Comparison of ENCODE assay signal across 31 mouse cellular contexts in the genomic region with DNA sequence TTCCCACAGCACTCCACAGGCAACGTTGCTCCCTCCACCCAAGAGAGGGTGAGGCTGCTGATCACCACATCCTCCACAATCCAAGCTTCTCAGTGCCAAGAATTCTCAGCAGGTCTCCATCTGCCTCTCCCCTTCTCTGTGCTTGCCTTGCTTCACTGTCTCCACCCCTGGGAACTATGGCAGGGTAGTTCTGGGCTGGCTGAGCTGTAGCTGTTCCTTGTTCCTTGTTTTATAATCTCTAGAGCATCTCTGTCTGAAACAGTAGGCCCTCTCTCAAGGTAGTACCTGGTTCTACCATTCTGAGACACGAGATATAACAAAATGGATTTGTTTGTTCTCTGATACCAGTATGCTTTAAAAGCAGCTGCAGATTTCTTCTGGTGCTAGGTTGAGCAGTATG. TPM values are rescaled to one million over a fixed set of nuclear protein-coding genes. Genes with fewer than 3 reads are reported as not detected.
"Had no signal": no experiment of that assay in that cellular context is flagged by ENCODE, and none has a peak within 500 bp of the region (broad histone marks: within the 10 kb centered on the region; RNA-seq: fewer than 3 reads in every experiment).

No protein-coding gene starts in this region.

- H3K4me2 ChIP-seq: limb, embryonic 12.5 days; limb, embryonic 13.5 days; limb, embryonic 15.5 days; liver, embryonic 11.5 days; liver, embryonic 12.5 days; liver, embryonic 13.5 days; liver, embryonic 15.5 days; lung, embryonic 14.5 days; lung, embryonic 15.5 days; midbrain, embryonic 11.5 days; midbrain, embryonic 12.5 days; midbrain, embryonic 13.5 days; midbrain, embryonic 15.5 days had no signal

- H3K4me3 ChIP-seq: limb, embryonic 10.5 days; limb, embryonic 12.5 days; limb, embryonic 13.5 days; limb, embryonic 15.5 days; liver, embryonic 12.5 days; liver, embryonic 13.5 days; liver, embryonic 15.5 days; lung, embryonic 15.5 days; megakaryocyte, embryonic 14.5 days; midbrain, embryonic 10.5 days; midbrain, embryonic 12.5 days; midbrain, embryonic 13.5 days; midbrain, embryonic 15.5 days; myocyte had no signal

- H3K4me1 ChIP-seq: limb, embryonic 10.5 days; limb, embryonic 12.5 days; limb, embryonic 13.5 days; limb, embryonic 15.5 days; liver, embryonic 12.5 days; liver, embryonic 13.5 days; liver, embryonic 15.5 days; lung, embryonic 15.5 days; megakaryocyte, embryonic 14.5 days; midbrain, embryonic 10.5 days; midbrain, embryonic 12.5 days; midbrain, embryonic 13.5 days; midbrain, embryonic 15.5 days had no signal

- DNase-seq: left cerebral cortex, postnatal 4 days; liver; liver, embryonic 13.5 days; liver, postnatal 0 days; lung, adult 18-20 months; lung, adult 2 months; lung, embryonic 14.5 days; lung, postnatal 10 days; lung, postnatal 14 days; lung, postnatal 36 days; lung, postnatal 4 days; midbrain, embryonic 14.5 days had no signal

- H3K27me3 ChIP-seq: limb, embryonic 12.5 days; limb, embryonic 13.5 days; limb, embryonic 15.5 days; liver, embryonic 12.5 days; liver, embryonic 13.5 days; liver, embryonic 15.5 days; lung, embryonic 15.5 days; megakaryocyte, embryonic 14.5 days; midbrain, embryonic 12.5 days; midbrain, embryonic 13.5 days; midbrain, embryonic 15.5 days had no signal

- H3K9me3 ChIP-seq: limb, embryonic 10.5 days; limb, embryonic 12.5 days; limb, embryonic 13.5 days; limb, embryonic 15.5 days; liver, embryonic 12.5 days; liver, embryonic 13.5 days; liver, embryonic 15.5 days; lung, embryonic 15.5 days; midbrain, embryonic 10.5 days; midbrain, embryonic 12.5 days; midbrain, embryonic 13.5 days; midbrain, embryonic 15.5 days had no signal

- H3K27ac ChIP-seq: limb, embryonic 10.5 days; limb, embryonic 12.5 days; limb, embryonic 13.5 days; limb, embryonic 15.5 days; liver, embryonic 12.5 days; liver, embryonic 13.5 days; liver, embryonic 14.5 days; liver, embryonic 15.5 days; lung, embryonic 15.5 days; macrophage; midbrain, embryonic 10.5 days; midbrain, embryonic 12.5 days; midbrain, embryonic 13.5 days; midbrain, embryonic 15.5 days had no signal

- H3K9ac ChIP-seq: limb, embryonic 12.5 days; limb, embryonic 13.5 days; limb, embryonic 15.5 days; liver, embryonic 12.5 days; liver, embryonic 13.5 days; liver, embryonic 14.5 days; liver, embryonic 15.5 days; liver, postnatal 0 days; lung, embryonic 14.5 days; lung, embryonic 15.5 days; midbrain, embryonic 12.5 days; midbrain, embryonic 13.5 days; midbrain, embryonic 15.5 days had no signal

- ATAC-seq: liver, embryonic 12.5 days; liver, postnatal 0 days; lung, postnatal 0 days; midbrain, embryonic 13.5 days; midbrain, embryonic 15.5 days; midbrain, embryonic 16.5 days had no signal

- H3K36me3 ChIP-seq: limb, embryonic 10.5 days; limb, embryonic 12.5 days; limb, embryonic 13.5 days; limb, embryonic 15.5 days; liver, embryonic 12.5 days; liver, embryonic 13.5 days; liver, embryonic 15.5 days; lung, embryonic 15.5 days; midbrain, embryonic 10.5 days; midbrain, embryonic 12.5 days; midbrain, embryonic 13.5 days; midbrain, embryonic 15.5 days had no signal

RNA-seq across cellular contexts. Expression of a gene that starts 32.1 kb away (rescaled TPM):
- polyA plus RNA-seq: limb, embryonic 10.5 days; liver, embryonic 11.5 days; liver, embryonic 12.5 days; liver, embryonic 13.5 days; liver, postnatal 0 days; lung, embryonic 14.5 days; macrophage; midbrain, embryonic 11.5 days had no signal
